Mouse (Mus musculus) CH12.LX (cell line): ENCODE results near the gene Cryl1. TPM values are rescaled to one million over a fixed set of nuclear protein-coding genes. Genes with fewer than 3 reads are reported as not detected.
A peak's percentile ranks its signal among the peaks of the same experiment; 100 is the strongest.

Experiments used
- DNase-seq: peaks from one replicate; pipeline ENCODE4 v3.0.0-alpha.2; 2013; ENCODE audit errors: extremely low read depth
- H3K27ac ChIP-seq: 2 replicates; pipeline ENCODE4 v1.5.1; 2012; ENCODE audit warnings: low read depth, mild to moderate bottlenecking, control low read depth, moderate library complexity; ENCODE audit not compliant: insufficient read depth
- H3K27me3 ChIP-seq: replicated peaks from 2 replicates; pipeline ENCODE3; 2012; ENCODE audit warnings: inconsistent platforms
- H3K36me3 ChIP-seq, 2 experiments: replicated peaks in 1 of 2; 2 replicates each; pipeline versions ENCODE3 to v1.6.1; 2012; ENCODE audit warnings: inconsistent platforms in 1 of 2, low read length in 1 of 2, mild to moderate bottlenecking in 1 of 2, mixed read lengths in 1 of 2, moderate library complexity in 1 of 2; ENCODE audit not compliant: control insufficient read depth in 1 of 2, insufficient read depth in 1 of 2
- H3K4me1 ChIP-seq, 2 experiments: 2 replicates each; pipeline ENCODE4 v1.6.1; 2012; ENCODE audit warnings: inconsistent platforms in 1 of 2, moderate library complexity in 1 of 2; ENCODE audit not compliant: insufficient read depth in 2 of 2, control insufficient read depth in 1 of 2
- H3K4me2 ChIP-seq: 2 replicates; pipeline ENCODE4 v1.6.1; 2012; ENCODE audit warnings: low read depth, mild to moderate bottlenecking, control low read depth; ENCODE audit not compliant: poor library complexity, insufficient read depth, severe bottlenecking
- H3K4me3 ChIP-seq, 3 experiments: fragments of 150-350 bp in 1 of 3; sonication (generic) in 1 of 3; replicated peaks in 1 of 3; 2 replicates each; pipeline versions ENCODE3 to v1.5.1; 2011 to 2012; ENCODE audit warnings: low read depth in 2 of 3, low read length in 2 of 3, mild to moderate bottlenecking in 2 of 3, moderate library complexity in 2 of 3, control low read depth in 1 of 3, improper control_type of control experiment in 1 of 3, inconsistent platforms in 1 of 3, mixed read lengths in 1 of 3; ENCODE audit not compliant: poor library complexity in 1 of 3
- H3K79me2 ChIP-seq: replicated peaks from 2 replicates; pipeline ENCODE4 v1.6.1; 2012; ENCODE audit warnings: mild to moderate bottlenecking, moderate library complexity; ENCODE audit not compliant: control insufficient read depth, poor library complexity, insufficient read depth, severe bottlenecking; ENCODE audit errors: extremely low read depth
- H3K9ac ChIP-seq: 2 replicates; pipeline ENCODE4 v1.6.1; 2012; ENCODE audit warnings: low read depth, mild to moderate bottlenecking, control low read depth, moderate library complexity; ENCODE audit not compliant: insufficient read depth
- H3K9me3 ChIP-seq: replicated peaks from 2 replicates; pipeline ENCODE3; 2012; ENCODE audit warnings: low read length, inconsistent platforms, mixed read lengths
- BHLHE40 ChIP-seq: IDR thresholded peaks from 2 replicates; pipeline ENCODE4 v1.6.1; 2011; ENCODE audit warnings: mild to moderate bottlenecking, low read depth, low read length, improper control_type of control experiment
- CHD1 ChIP-seq: IDR thresholded peaks from 2 replicates; pipeline ENCODE4 v1.6.1; 2012; ENCODE audit warnings: low read depth, low read length, improper control_type of control experiment, inconsistent platforms
- CHD2 ChIP-seq: IDR thresholded peaks from 2 replicates; pipeline ENCODE4 v1.6.1; 2011; ENCODE audit warnings: low read length, improper control_type of control experiment
- CTCF ChIP-seq, 2 experiments: IDR thresholded peaks in 1 of 2; conservative IDR thresholded peaks in 1 of 2; 2 replicates each; pipeline ENCODE4 v1.5.1; 2011 to 2012; ENCODE audit warnings: low read depth in 2 of 2, low read length in 2 of 2, improper control_type of control experiment in 1 of 2, inconsistent platforms in 1 of 2, mild to moderate bottlenecking in 1 of 2, moderate library complexity in 1 of 2
- E2F4 ChIP-seq: IDR thresholded peaks from 2 replicates; pipeline ENCODE4 v1.6.1; 2011; ENCODE audit warnings: low read depth, low read length, improper control_type of control experiment; ENCODE audit not compliant: insufficient replicate concordance
- ELF1 ChIP-seq: IDR thresholded peaks from 2 replicates; pipeline ENCODE4 v1.6.1; 2014; ENCODE audit warnings: low read depth, mild to moderate bottlenecking, inconsistent platforms, low read length, improper control_type of control experiment
- ETS1 ChIP-seq: conservative IDR thresholded peaks from 2 replicates; pipeline ENCODE4 v1.6.1; 2012; ENCODE audit warnings: low read depth, mild to moderate bottlenecking, inconsistent platforms, low read length, improper control_type of control experiment, moderate library complexity
- GABPA ChIP-seq: IDR thresholded peaks from 2 replicates; pipeline ENCODE4 v1.6.1; 2012; ENCODE audit warnings: low read depth, low read length, improper control_type of control experiment, inconsistent platforms; ENCODE audit not compliant: insufficient replicate concordance
- HCFC1 ChIP-seq: IDR thresholded peaks from 2 replicates; pipeline ENCODE4 v1.6.1; 2012; ENCODE audit warnings: low read depth, mild to moderate bottlenecking, inconsistent platforms, low read length, improper control_type of control experiment
- KAT2A ChIP-seq: IDR thresholded peaks from 2 replicates; pipeline ENCODE4 v1.6.1; 2012; ENCODE audit warnings: low read length, improper control_type of control experiment, inconsistent platforms; ENCODE audit not compliant: insufficient replicate concordance
- MAFK ChIP-seq: IDR thresholded peaks from 2 replicates; pipeline ENCODE4 v1.6.1; 2011; ENCODE audit warnings: low read length, improper control_type of control experiment; ENCODE audit not compliant: insufficient replicate concordance
- MAX ChIP-seq: IDR thresholded peaks from 2 replicates; pipeline ENCODE4 v1.6.1; 2011; ENCODE audit warnings: low read length, improper control_type of control experiment
- MEF2A ChIP-seq: IDR thresholded peaks from 2 replicates; pipeline ENCODE4 v1.6.1; 2014; ENCODE audit warnings: low read depth, mild to moderate bottlenecking, inconsistent platforms, low read length, improper control_type of control experiment, borderline replicate concordance
- NELFE ChIP-seq: IDR thresholded peaks from 2 replicates; pipeline ENCODE4 v1.6.1; 2011; ENCODE audit warnings: low read depth, low read length, improper control_type of control experiment
- PAX5 ChIP-seq: IDR thresholded peaks from 2 replicates; pipeline ENCODE4 v1.6.1; 2012; ENCODE audit warnings: low read length, inconsistent platforms, mixed read lengths
- POLR2A ChIP-seq: IDR thresholded peaks from 2 replicates; pipeline ENCODE4 v1.6.1; 2011; ENCODE audit warnings: low read depth, mild to moderate bottlenecking, improper control_type of control experiment, low read length
- POLR2AphosphoS2 ChIP-seq: IDR thresholded peaks from 2 replicates; pipeline ENCODE4 v1.6.1; 2011; ENCODE audit warnings: low read depth, low read length, improper control_type of control experiment
- RAD21 ChIP-seq: IDR thresholded peaks from 2 replicates; pipeline ENCODE4 v1.6.1; 2011; ENCODE audit warnings: low read depth, mild to moderate bottlenecking, low read length, improper control_type of control experiment, moderate library complexity
- SMC3 ChIP-seq: IDR thresholded peaks from 2 replicates; pipeline ENCODE4 v1.6.1; 2011; ENCODE audit warnings: low read depth, low read length, improper control_type of control experiment
- TBP ChIP-seq: conservative IDR thresholded peaks from 2 replicates; pipeline ENCODE4 v1.6.1; 2011; ENCODE audit warnings: low read depth, low read length, improper control_type of control experiment
- UBTF ChIP-seq: IDR thresholded peaks from 2 replicates; pipeline ENCODE4 v1.6.1; 2012; ENCODE audit warnings: low read depth, mild to moderate bottlenecking, inconsistent platforms, low read length, improper control_type of control experiment, moderate library complexity
- USF2 ChIP-seq: conservative IDR thresholded peaks from 2 replicates; pipeline ENCODE4 v1.6.1; 2011; ENCODE audit warnings: low read depth, low read length, improper control_type of control experiment
- ZNF384 ChIP-seq: IDR thresholded peaks from 2 replicates; pipeline ENCODE4 v1.6.1; 2012; ENCODE audit warnings: low read depth, low read length, improper control_type of control experiment, inconsistent platforms
- dilution Hi-C: fragments of 300-500 bp; cut with MboI; formaldehyde crosslinking; loops from 2 replicates; pipeline ENCODE4 v1.14.3; 2020; ENCODE audit warnings: low sequenced_read_pairs; ENCODE audit not compliant: extremely low pct_unique_long_range_greater_than_20kb, extremely low pct_ligation_motif_present
- in situ Hi-C: fragments of 300-500 bp; cut with MboI; formaldehyde crosslinking; loops from 3 replicates; pipeline ENCODE4 v1.14.3; 2019; ENCODE audit warnings: low sequenced_read_pairs, low pct_ligation_motif_present, low pct_unique_long_range_greater_than_20kb, mixed read lengths
- polyA plus RNA-seq: library from polyadenylated mRNA; unstranded; fragments of >175 nt; gene quantifications from 2 replicates; pipeline ENCODE4 v1.2.1, GENCODE M21; 2012; ENCODE audit warnings: low read depth; ENCODE audit not compliant: insufficient read length
- total RNA-seq, 2 experiments: library from RNA; depleted of rRNA; stranded (reverse); fragments of 300-350 nt in 1 of 2; fragments of >200 nt in 1 of 2; gene quantifications; 2 replicates each; pipeline ENCODE4 v1.2.3; 2012 to 2014

Gene Cryl1
- total and polyA plus RNA-seq, 3 experiments, result 13.1 to 33.7 (median 31.8) TPM

GRCm38 (mm10) chr14:57338666-57339065, 59.7 kb downstream of the Cryl1 start:
- H3K4me1 ChIP-seq, result 0 out of 4 replicates have a peak, but pooled peaks cover 0 to 3% of the 10 kb centered on the region in 2 experiments
- H3K27me3 ChIP-seq, result no peaks in the 10 kb centered on the region
- no peak for TF ChIP-seq NELFE
- TF ChIP-seq CHD2, result no peak
- no peak for TF ChIP-seq USF2
- TF ChIP-seq MEF2A, result no peak
- no peak for TF ChIP-seq MAFK
- no peak for TF ChIP-seq ETS1
- TF ChIP-seq CHD1, result no peak
- TF ChIP-seq POLR2AphosphoS2, result no peak
- TF ChIP-seq ELF1, result no peak
- no peak for TF ChIP-seq TBP
- no peak for TF ChIP-seq BHLHE40
- TF ChIP-seq KAT2A, result no peak
- TF ChIP-seq POLR2A, result no peak
- no peak for TF ChIP-seq UBTF
- TF ChIP-seq PAX5, result no peak
- TF ChIP-seq MAX, result no peak
- no peak for TF ChIP-seq RAD21
- TF ChIP-seq GABPA, result no peak
- peaks cover 0 to 44% of the 10 kb centered on the region in 2 experiments for H3K36me3 ChIP-seq
- no peak overlapping the region for H3K27ac ChIP-seq
- no peak overlapping the region for H3K4me2 ChIP-seq
- in situ Hi-C loops, result no loop called here
- H3K79me2 ChIP-seq, result no peaks in the 10 kb centered on the region
- no peak overlapping the region for H3K9ac ChIP-seq
- H3K4me3 ChIP-seq, result no peak overlapping the region
- no peak for DNase-seq
- dilution Hi-C loops, result no loop called here
- H3K9me3 ChIP-seq, result no peaks in the 10 kb centered on the region

- peaks cover 0 to 28% of the 10 kb centered on the region in 2 experiments; a peak in 2 of 4 replicates for H3K4me1 ChIP-seq
Observed at GRCm38 (mm10) chr14:57334833-57335232, 63.5 kb downstream of the Cryl1 start.

More at GRCm38 (mm10) chr14:57334833-57335232, 63.5 kb downstream of the Cryl1 start:
- dilution Hi-C loops, result no loop called here
- Histone ChIP-seq H3K27ac (no peak overlapping the region), H3K36me3 (peaks cover 0 to 17% of the 10 kb centered on the region in 2 experiments), H3K4me3 (no peak overlapping the region), H3K9me3 (no peaks in the 10 kb centered on the region), H3K4me2 (no peak overlapping the region), H3K9ac (no peak overlapping the region), H3K27me3 (no peaks in the 10 kb centered on the region), H3K79me2 (no peaks in the 10 kb centered on the region)
- peak; percentile 15 for DNase-seq
- TF ChIP-seq SMC3, result peak; percentile 41
- peak; percentile 17 for TF ChIP-seq RAD21
- no peak for TF ChIP-seq ZNF384
- no peak for TF ChIP-seq USF2
- TF ChIP-seq ELF1, result no peak
- TF ChIP-seq CTCF (conservative IDR thresholded peaks at IDR 0.05 in 1 of 2, IDR thresholded peaks at IDR 0.05 in 1 of 2; ENCODE audit: low read depth in 2 of 2, low read length in 2 of 2), result peak; percentile 12 to 58; a peak in 2 of 4 replicates
- no peak for TF ChIP-seq E2F4
- TF ChIP-seq HCFC1, result no peak
- in situ Hi-C loops, result no loop called here
